Mouse (Mus musculus) large intestine, adult 2 months (tissue): ENCODE data around the gene Sox5. TPM values are rescaled to one million over a fixed set of nuclear protein-coding genes. Genes with fewer than 3 reads are reported as not detected.

Experiments used
- DNase-seq: peaks from one replicate; pipeline ENCODE4 v3.0.0-alpha.2; 2012; ENCODE audit warnings: low read depth, low spot score
- WGBS: fragments of 180-500 bp; shearing (Covaris S2); methylation state at CpG from one replicate; pipeline ENCODE4 v1.1.7; 2018; 5-methylcytosine and 5-hydroxymethylcytosine counted together
- polyA plus RNA-seq: library from polyadenylated mRNA; depleted of rRNA; stranded (reverse); fragments of >200 nt; gene quantifications from 2 replicates; pipeline ENCODE4 v1.2.3, GENCODE M21; 2012; rRNA removed

Sox5 gene
- polyA plus RNA-seq: 0.55 and 1.4 TPM in 2 replicates

- no peak for DNase-seq
- WGBS: 1% methylated on average over 47 of the region's 47 CpGs
Measured at GRCm38 (mm10) chr6:144781431-144782030, at the start of gene Sox5. Sox5 (minus strand) TSS chr6:144781977.

DNA sequence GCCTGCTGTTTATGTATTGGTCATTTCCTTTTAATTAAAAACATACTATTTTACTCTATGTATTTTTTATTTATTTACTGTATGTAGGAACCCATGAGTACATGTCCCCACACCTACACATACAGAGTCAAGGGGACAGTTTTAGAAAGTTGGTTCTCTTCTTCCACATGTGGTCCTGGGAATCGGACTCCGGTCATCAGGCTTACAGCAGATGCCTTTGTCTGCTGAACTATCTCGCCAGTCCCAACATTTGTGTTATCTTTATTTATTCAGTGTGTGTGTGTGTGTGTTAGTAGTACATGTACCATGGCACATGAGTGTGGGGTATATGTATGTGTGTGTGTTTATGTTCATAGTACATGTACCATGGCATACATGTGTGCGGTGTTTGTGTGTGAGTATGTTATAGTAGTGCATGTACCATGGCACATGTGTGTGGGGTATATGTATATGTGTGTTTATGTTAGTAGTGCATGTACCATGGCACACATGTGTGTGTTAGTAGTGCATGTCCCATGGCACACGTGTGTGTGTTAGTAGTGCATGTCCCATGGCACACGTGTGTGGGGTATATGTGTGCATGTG lies 43.3 kb upstream of the Sox5 start:
- 95% methylated on average over 6 of the region's 6 CpGs for WGBS
- no peak for DNase-seq

DNA sequence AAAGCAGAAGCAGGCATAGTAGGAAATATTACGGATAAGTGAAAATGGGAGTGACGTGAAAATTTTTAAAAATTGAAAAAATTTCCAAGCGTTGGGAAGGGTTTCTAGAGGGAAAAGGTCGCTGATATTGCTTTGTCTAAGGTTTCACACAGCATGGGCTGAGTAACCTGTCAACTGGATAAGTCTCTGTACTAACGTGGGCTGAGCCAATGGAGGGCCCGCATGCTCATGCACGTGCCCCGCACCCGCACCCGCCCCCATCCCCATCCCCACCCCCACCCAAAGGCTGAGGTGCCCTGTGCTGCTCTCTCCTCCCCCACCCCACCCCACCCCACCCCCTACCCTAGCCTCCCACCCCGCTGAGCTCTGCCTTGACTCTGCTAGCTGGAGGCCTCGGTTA lies 42.4 kb upstream of the Sox5 start:
- WGBS: 86% methylated on average over 10 of the region's 12 CpGs
- DNase-seq: no peak

DNA sequence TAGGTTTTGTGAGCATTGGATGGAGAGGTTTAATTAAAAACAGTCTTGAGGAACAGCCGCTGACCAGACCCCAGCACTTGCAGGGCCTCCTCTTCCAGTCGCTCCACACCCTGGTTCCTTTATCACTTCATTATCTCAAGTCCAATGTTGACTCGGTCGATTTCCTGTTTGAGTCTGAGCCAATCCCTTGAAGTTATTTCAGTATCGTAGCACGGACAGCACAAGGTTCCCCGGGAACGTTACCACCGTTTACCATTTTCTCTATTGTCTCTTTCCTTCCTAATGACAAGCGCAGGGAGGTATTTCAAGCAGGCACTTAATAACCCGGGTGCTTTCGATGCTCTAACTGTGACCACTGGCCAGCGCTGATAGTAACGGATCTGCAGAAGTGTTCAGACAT lies 40.8 kb upstream of the Sox5 start:
- WGBS: 15% methylated on average over 14 of the region's 14 CpGs
- DNase-seq: peak; percentile 47

DNA sequence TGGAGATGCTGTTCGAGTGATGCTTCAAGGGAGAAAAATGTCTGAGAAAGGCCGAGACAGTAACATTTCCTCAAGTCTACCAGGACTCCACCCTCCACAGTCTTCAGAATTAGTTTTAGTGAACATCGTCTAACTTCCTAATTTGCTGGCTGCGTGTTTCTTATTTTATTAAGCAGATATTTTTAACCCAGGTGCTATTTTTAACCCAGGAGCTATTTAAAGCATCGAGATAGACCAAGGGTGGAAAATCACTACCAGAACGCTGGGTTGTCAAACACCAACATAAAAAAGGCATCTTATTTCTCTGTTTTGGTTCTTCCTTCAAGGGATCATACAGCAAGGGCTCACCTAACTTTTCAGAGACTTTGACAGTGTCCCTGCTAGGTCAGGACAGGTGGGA lies 39.2 kb upstream of the Sox5 start:
- DNase-seq: no peak
- WGBS: 80% methylated on average over 6 of the region's 6 CpGs

DNA sequence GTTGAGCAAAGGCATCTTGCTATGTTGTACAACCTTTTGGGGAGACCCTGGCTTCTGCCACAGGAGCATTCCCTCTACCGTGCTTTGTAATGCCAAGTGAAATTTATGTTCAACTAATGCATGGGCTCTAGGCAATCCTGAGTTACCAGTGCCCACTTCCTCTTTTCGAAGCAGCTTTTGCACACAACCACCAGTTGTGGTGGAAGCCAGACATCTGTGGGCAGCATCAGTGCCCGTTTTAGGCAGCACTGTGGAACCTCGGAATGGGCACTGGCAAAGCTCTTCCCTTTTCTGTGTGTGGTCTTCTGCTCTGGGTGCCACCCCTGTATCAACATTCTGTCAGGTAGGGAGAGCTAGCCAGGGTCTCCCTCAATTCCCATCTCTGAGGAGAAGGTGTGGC lies 36.2 kb upstream of the Sox5 start:
- DNase-seq: no peak
- 83% methylated on average over 4 of the region's 4 CpGs for WGBS

GRCm38 (mm10) chr6:144817329-144817932 lies 35.7 kb upstream of the Sox5 start:
- no peak for DNase-seq
- WGBS: 74% methylated on average over 5 of the region's 5 CpGs

- DNase-seq: no peak
- 53% methylated on average over 5 of the region's 5 CpGs for WGBS
Measured at GRCm38 (mm10) chr6:144815542-144815941, 33.8 kb upstream of the Sox5 start.

DNA sequence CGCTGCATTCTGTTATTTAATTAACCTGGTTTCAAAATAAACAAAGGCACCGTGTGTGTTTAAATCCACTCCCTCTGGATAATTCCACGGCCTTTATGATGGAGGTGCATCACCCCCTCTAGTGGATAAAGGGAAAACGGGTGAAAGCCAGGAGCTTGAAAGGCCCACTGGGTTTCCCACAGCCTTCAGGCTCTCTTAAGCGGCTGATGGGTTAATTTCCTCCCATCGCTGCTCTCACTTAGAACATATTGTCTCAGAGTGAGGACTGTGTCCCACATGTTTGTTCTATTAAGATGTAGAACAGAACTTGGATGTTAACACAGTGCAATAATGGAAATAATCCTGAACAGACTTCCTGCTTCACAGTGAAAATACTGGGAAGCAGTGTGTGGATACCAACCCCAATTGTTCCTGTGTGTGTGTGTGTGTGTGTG lies 33.2 kb upstream of the Sox5 start:
- WGBS: 9% methylated on average over 6 of the region's 6 CpGs
- no peak for DNase-seq

DNA sequence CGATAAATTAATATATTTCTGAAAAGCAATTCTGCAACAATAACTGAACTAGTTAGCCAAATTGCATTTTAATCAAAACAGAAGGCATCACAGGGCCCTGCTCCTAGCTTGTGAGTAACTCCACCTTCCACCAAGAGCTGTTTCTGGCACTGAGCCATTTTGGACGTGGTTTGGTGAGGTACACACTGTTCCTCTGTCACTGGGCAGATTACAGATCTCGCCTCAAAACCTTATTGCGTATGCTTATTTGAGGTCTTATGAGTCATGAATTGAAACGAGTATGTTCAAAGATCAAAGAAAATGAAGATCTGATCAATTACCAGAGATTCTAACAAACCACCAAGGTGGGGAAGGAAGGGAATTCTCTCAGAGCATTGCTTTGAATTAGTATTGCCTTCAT lies 22.5 kb upstream of the Sox5 start:
- no peak for DNase-seq
- 58% methylated on average over 5 of the region's 5 CpGs for WGBS

DNA sequence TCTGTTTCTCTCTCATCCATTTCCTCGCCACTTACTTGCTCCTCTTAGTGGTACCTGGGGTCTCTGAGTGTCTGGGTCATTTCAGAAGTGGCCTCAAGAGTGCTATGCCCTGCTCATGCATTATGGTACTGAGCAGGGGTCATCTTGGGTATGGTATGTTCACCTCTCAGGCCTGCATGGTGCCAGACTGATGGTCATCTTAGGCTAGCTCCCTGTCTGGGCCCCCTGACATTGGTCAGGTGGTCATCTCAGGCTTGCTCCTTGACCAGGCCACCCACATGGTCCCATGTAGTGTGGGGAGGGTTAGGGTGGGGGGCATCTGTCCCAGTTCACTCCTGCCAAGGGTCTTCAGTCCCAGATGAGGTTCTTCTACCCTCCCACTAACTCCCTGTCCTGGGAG lies 21.3 kb upstream of the Sox5 start:
- 88% methylated on average over 1 of the region's 1 CpGs for WGBS
- DNase-seq: no peak

DNA sequence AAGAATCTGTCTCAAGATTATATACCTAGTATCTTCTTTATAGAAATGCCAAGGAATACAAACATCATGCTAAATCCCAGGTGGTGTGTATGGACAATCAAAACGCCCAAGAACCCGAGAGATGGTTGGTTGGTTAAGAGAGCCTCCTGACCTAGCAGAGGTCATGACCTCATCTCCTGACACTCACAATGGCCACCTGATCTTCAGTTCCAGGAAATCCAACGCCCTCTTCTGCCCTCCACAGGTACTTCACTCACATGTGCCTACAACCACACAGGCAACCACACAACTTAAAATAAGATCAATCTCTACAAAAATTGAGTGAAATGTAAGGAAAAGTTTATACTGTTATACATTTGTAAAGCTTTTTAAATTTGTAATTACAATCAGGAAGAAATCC lies 12.6 kb upstream of the Sox5 start:
- DNase-seq: no peak
- 78% methylated on average over 3 of the region's 3 CpGs for WGBS

DNA sequence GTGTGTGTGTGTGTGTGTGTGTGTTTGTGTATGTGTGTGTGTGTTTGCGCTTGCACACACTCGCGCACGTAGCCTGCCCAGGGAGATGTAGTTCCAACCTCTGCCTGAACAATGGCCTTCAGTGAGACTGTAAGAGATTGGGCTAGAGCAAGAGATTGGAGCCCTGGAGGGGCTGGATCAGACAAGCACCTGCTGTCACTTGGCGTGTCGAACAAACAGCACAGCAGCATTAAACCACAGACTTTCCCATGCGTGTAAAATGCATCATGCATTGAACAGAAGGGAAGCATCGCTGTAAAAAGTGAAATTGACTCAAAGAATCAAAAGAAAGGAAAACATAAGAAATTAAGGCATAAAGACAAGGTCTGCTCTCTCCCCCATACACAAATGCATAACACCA lies 11.1 kb upstream of the Sox5 start:
- WGBS: 95% methylated on average over 8 of the region's 8 CpGs
- no peak for DNase-seq

- no peak for DNase-seq
Measured at GRCm38 (mm10) chr6:144783295-144783694, 1.5 kb upstream of the Sox5 start.

DNA sequence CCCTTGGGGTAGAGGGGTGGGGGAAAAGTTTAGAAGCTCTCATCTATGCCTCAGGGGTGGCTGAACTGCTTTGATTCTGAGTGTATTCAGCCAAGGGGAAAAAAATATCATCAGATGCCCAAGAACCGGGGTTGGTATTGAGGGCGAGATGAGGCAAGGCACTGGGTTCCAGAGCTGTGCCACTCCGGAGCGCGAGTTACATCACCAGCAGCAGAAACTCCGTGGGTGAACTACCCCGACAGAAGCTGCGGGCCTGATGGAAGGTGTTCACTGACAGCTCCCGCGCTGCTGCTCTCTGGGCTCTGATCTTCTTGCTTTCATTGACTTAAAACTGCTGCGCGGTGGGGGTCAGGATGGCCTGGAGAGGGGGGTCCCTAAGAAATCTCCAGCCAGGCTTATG lies 1.1 kb upstream of the Sox5 start:
- DNase-seq: no peak
- WGBS: 41% methylated on average over 12 of the region's 12 CpGs

DNA sequence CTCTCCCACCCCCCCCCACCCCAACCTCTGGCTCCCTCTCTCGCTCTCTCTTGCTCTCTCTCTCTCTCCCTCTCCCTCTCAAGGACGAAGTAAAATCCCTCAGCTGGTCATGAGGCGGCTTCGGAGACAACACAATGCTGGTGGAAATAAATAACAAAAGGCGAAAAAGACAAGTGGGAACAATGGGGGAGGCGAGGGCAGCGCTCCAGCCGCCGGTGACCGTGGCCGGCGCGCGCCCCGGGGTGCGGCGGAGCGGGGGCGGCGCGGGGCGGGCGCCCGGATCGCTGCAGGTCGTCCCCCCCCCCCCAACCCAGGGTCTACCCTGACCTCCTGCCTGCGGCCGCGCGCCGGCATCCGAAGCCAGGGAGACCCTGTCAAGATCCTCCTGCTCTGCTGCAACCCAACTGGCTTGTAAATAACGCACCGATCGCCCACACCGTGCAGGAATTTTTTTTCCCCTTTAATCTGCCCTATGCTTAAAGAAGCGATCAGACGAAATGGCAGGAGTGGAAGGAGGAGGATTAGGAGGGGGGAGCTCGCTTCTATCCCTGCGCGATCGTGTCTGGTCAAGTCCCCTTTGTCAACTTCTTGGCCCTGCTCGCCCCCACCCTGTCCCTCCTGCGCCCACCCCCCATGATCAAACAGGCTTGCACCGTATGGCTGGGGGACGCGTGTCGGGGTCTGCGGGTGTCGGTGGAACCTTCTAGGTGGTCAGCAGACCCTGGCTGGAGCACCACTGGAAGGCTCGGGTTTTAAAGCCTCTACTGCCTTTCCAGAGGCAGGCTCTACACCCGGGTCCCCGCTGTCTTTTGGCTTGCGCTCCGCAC lies 467 bp upstream of the Sox5 start:
- DNase-seq: no peak
- 3% methylated on average over 48 of the region's 55 CpGs for WGBS

- 24% methylated on average over 9 of the region's 9 CpGs for WGBS
- DNase-seq: no peak
Measured at GRCm38 (mm10) chr6:144780608-144781285, 1.0 kb downstream of the Sox5 start.

- DNase-seq: no peak
- 50% methylated on average over 12 of the region's 12 CpGs for WGBS
Measured at GRCm38 (mm10) chr6:144779945-144780607, 1.7 kb downstream of the Sox5 start.

DNA sequence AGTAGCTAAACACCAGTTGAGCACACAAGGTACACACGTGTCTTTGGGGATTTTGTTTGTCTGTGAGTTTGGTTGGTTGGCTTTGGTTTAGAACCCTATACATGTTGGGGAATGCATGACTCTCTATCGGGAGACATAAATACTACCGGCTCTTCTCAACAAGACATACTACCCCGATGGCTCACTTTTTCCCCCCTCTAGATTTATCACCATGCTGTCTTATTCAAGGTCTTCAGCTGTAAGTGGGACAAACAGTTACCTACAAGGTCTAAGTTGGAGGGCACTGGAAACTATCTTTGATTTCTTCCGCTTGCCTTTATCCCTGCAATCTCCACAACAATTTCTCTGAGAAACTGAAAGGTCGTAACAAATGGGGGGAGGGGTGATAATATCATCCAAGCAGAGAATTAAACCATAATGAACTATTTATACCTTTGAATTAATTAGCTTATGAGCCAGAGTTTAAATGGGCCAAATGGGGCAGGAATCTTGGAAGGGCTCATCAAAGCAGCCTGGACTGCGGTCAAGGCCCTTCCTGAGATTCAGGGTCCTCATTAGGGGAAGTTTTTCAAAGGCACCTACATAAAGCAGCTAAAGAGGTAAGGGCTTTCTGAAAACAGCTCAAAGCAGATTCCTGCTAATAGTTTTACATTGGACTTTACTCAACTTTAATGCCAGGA lies 4.3 kb downstream of the Sox5 start:
- 95% methylated on average over 7 of the region's 7 CpGs for WGBS
- no peak for DNase-seq
